Mouse (Mus musculus) liver, embryonic 14.5 days (tissue): ENCODE results near the gene Otud4.

Source experiments
- CTCF ChIP-seq: IDR thresholded peaks from 2 replicates; pipeline ENCODE4 v1.5.1; 2016; ENCODE audit warnings: antibody characterized with exemption, low read depth, control low read depth
- EP300 ChIP-seq: IDR thresholded peaks from 2 replicates; pipeline ENCODE4 v1.6.1; 2016; ENCODE audit warnings: antibody characterized with exemption, low read depth

DNA sequence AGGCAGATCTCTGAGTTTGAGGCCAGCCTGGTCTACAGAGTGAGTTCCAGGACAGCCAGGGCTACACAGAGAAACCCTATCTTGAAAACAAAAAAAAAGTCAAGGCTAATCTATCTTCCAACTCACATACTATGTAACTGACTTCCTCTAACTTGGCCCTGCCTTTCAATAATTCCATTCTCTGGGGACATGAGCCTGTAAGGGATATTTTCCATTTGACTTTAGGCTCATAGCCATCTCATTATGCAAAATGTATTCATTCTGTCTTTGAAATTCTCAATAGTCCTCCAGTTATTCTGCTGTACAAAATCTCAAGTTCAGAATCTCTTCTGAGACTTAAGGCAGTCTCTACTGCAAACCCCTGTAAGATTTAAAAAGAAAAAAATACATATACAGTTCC lies 82.1 kb downstream of the Otud4 start:
- no peak for TF ChIP-seq CTCF
- TF ChIP-seq EP300: no peak
